Mouse (Mus musculus) spleen, adult 2 months (tissue): Measurements from ENCODE around the gene Zup1.
"Not testable (repeated sequence)": the region's sequence is repeated elsewhere in the genome, so short reads cannot be mapped to it uniquely, and the experiment has no call there.

Source experiments
- CTCF ChIP-seq: fragments of 200-500 bp; IDR thresholded peaks from 2 replicates; pipeline ENCODE4 v1.5.1; 2011; ENCODE audit warnings: mild to moderate bottlenecking, inconsistent platforms; ENCODE audit not compliant: insufficient read depth, insufficient read length, insufficient replicate concordance; ENCODE audit errors: extremely low read depth
- POLR2A ChIP-seq: fragments of 200-500 bp; IDR thresholded peaks from 2 replicates; pipeline ENCODE4 v1.6.1; 2011; ENCODE audit warnings: low read depth, low read length, inconsistent platforms

- TF ChIP-seq CTCF, POLR2A: not testable (repeated sequence)
Measured at GRCm38 (mm10) chr10:33882411-33882810, 68.7 kb downstream of the Zup1 start.
